Mouse (Mus musculus) duodenum, adult 2 months (tissue): ENCODE measurements around the gene Zfp759. TPM values are rescaled to one million over a fixed set of nuclear protein-coding genes. Genes with fewer than 3 reads are reported as not detected.

ENCODE experiments used
- polyA plus RNA-seq: library from polyadenylated mRNA; depleted of rRNA; stranded (reverse); fragments of >200 nt; gene quantifications from 2 replicates; pipeline ENCODE4 v1.2.3, GENCODE M21; 2012; ENCODE audit warnings: low replicate concordance; rRNA removed

Zfp759 gene
- 0.02 TPM in 1 of 2 replicates, not detected in the other for polyA plus RNA-seq

DNA sequence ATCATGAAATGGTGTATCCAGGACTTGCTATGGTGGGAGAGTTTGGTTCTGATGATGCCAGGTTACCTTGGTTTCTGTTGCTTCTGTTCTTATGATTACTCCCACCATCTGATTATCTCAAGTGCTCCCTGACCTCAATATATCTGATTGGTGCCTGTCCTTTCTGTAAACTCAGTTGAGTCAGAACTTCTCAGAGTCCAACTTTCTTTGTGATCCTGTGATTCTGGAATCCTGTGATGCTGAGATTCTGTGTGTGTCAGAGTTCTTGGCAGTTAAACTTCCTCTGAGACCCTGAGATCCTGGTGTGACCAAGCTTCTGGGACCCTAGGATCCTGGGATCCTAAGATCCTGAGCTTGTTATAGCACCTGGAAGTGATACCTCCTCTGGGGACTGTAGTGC lies at the start of gene Zfp759:
TSS of gene Zfp759 (plus strand) at position 301 of the 400 bp plus-strand sequence.

DNA sequence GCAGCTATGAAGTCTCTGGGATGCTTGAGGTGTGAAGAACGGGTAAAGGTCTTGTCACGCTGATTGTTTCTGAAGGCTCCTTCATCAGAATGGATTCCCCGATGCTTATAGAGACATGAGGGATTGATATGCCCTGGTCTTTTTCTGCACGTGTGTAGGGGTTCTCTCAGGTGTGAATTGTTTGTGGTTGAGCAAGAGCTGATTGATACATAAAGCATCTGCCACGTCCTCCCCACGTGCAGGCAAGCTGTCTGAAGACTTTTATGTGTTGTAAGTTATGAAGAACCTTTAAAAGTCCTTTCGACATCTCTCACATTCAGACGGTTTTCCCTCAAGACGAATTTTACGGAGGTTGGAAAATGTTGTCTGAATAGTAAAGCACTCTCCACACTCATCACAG lies 23.6 kb upstream of the Zfp759 start, which contains the start of gene Zfp708:
TSS of gene Zfp708 (minus strand) at position 101 of the 400 bp plus-strand sequence.

DNA sequence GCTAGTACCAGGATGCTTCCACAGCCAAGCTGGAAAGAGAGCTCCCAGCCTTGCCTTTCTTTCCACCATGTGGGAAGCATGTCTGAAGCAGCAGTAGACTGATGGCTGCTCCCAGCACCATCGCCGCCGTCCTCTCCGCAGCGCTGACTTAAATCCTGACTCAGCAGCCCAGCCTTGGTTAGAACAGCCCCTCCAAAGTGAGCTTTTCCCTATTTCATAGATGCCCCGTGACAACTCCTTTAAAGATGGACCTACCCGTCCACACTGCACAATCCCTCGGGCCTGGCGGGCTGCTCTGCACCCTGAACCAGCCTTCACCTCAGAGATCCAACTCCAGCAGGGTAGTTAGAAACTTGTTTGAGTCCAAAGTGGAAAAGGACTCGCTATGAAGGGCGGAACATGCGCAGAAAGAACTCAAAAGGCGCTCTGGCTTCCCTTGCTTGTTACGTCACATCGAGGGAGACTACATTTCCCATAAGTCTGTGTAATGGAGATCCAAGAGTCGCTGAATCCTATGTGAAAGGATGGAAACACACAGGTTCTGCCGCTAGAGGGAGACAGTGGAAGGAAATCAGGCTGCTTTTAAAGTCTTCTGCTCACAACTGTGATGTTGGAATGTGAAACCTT lies 13.2 kb upstream of the Zfp759 start, which contains the start of gene Gm28557:
TSS of gene Gm28557 (minus strand) at position 411 of the 627 bp plus-strand sequence.

DNA sequence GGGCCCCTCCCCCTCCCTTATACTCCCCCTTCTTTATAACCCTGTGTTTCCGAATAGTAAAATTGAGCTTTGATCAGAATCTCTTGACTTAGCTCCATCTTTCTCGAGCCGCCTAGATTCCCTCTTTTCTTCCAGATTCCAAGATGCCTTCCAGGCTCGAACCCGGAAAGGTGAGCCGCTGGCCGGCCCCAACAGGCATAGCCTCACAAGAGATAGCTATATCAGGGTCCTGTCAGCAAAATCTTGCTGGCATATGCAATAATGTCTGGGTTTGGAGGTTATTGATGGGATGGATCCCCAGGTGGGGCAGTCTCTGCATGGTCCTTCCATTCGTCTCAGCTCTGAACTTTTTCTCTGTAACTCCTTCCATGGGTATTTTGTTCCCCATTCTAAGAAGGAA lies 5.3 kb upstream of the Zfp759 start, which contains the start of gene Rslcan18:
TSS of gene Rslcan18 (minus strand) at position 101 of the 400 bp plus-strand sequence.

DNA sequence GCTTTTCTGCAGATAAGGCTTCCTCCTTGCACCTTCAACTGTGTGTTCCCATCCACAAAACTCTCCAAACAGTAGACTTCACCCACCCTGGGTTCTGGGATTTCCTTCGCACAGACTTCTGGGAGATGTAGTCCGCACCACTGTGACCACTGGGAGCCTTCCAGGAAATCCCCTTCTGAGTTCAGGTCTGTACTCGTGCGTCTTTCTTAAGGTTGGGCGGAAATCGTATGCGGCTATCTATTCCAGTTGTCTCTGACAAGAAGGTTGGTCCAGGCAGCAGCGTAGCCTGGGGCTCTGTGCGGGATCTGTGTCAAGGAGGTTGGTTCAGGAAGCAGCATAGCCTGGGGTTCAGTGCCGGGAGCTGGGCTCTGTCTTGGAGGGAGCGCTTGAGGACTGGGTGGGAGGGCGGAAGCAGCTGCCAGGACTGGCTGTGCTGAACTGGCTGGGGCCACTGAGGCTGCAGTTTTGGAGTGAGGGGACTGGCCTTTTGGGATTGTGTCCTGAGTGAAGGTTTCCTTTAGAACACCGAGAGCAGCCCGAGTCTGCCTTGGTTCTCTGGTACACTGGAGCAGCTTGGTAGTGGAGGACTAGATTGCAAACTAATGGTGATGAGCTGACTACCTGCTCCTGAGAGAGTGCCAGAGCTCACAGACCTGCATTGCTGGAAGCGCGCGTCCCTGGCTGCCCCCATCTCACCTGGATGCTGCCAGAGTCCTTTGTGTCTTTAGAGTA lies 51.7 kb downstream of the Zfp759 start, which contains the start of gene Rsl1:
TSS of gene Rsl1 (plus strand) at position 192 of the 732 bp plus-strand sequence.

Other genes starting within 250 kb of the Zfp759 start
- 0.06 and 0.15 TPM in 2 replicates for gene Gm10767, start 216.7 kb upstream of the Zfp759 start, polyA plus RNA-seq
- not detected in 2 replicates for gene Zfp712, start 60.5 kb upstream of the Zfp759 start, polyA plus RNA-seq
- gene Zfp708, start 23.7 kb upstream of the Zfp759 start, polyA plus RNA-seq, result not detected in 2 replicates
- 0.91 and 0.95 TPM in 2 replicates for gene Gm28557, start 13.1 kb upstream of the Zfp759 start, polyA plus RNA-seq
- gene Rslcan18, start 5.4 kb upstream of the Zfp759 start, polyA plus RNA-seq, result not detected in 2 replicates
- gene Rsl1, start 51.5 kb downstream of the Zfp759 start, polyA plus RNA-seq, result 0.53 TPM in 1 of 2 replicates, not detected in the other
- 0.06 TPM in 1 of 2 replicates, not detected in the other for gene Zfp455, start 72.8 kb downstream of the Zfp759 start, polyA plus RNA-seq
- 0.05 and 0.07 TPM in 2 replicates for gene Zfp458, start 156.8 kb downstream of the Zfp759 start, polyA plus RNA-seq
- 0.42 and 0.62 TPM in 2 replicates for gene Zfp457, start 184.8 kb downstream of the Zfp759 start, polyA plus RNA-seq
- gene Zfp595, start 210.9 kb downstream of the Zfp759 start, polyA plus RNA-seq, result 0.09 and 0.11 TPM in 2 replicates
- gene Gm28044, start 238.9 kb downstream of the Zfp759 start, polyA plus RNA-seq, result not detected in 2 replicates
- 0.02 TPM in 2 replicates for gene Zfp953, start 238.9 kb downstream of the Zfp759 start, polyA plus RNA-seq